Mouse (Mus musculus): ENCODE measurements around the gene St5. TPM values are rescaled to one million over a fixed set of nuclear protein-coding genes. Genes with fewer than 3 reads are reported as not detected.
A peak's percentile ranks its signal among the peaks of the same experiment; 100 is the strongest.

The St5 gene
- polyA plus RNA-seq (2014; fragmentation: Nextera tagmentation; extraction: Ambion mirVana), result 68.7 and 70.7 TPM in 2 replicates

- WGBS, result under 1% methylated on average over 61 of the region's 61 CpGs
- H3K9me3 ChIP-seq (ENCODE audit: control insufficient read depth, low read length), result no peaks in the 10 kb centered on the region
- no peaks in the 10 kb centered on the region; the same call in 1 of the 2 replicates for H3K27me3 ChIP-seq (replicated peaks; ENCODE audit: control insufficient read depth, insufficient read depth, low read length)
- peak within 1 kb of the TSS; percentile 76 for H3K4me2 ChIP-seq (ENCODE audit: low read length)
- peak within 1 kb of the TSS; percentile 82 for H3K27ac ChIP-seq (ENCODE audit: low read depth)
- peak within 1 kb of the TSS; percentile 70 for H3K4me3 ChIP-seq (ENCODE audit: low read depth, low read length)
- H3K4me1 ChIP-seq (replicated peaks; ENCODE audit: control insufficient read depth, insufficient read depth, low read length), result peaks cover 12% of the 10 kb centered on the region
- ATAC-seq (replicated peaks; ENCODE audit: low FRiP score, low TSS enrichment, low read depth) (peak; percentile 96), DNase-seq (ENCODE audit: low spot score) (peak; percentile 98)
- peak within 1 kb of the TSS; percentile 66 for H3K9ac ChIP-seq (ENCODE audit: low read length)
- 0 out of 2 replicates have a peak, but pooled peaks cover 8% of the 10 kb centered on the region for H3K36me3 ChIP-seq (ENCODE audit: control insufficient read depth, insufficient read depth, low read length)
Observed at GRCm38 (mm10) chr7:109703190-109704015, at the start of gene St5, which contains the start of gene Akip1. St5 (minus strand) TSS chr7:109703605. Akip1 (plus strand) TSS chr7:109703690.

GRCm38 (mm10) chr7:109752008-109752925 lies 48.9 kb upstream of the St5 start, which contains the start of gene Tmem9b:
Tmem9b (minus strand) TSS chr7:109752875.
- no peaks in the 10 kb centered on the region for H3K9me3 ChIP-seq (ENCODE audit: control insufficient read depth, low read length)
- H3K4me2 ChIP-seq (ENCODE audit: low read length), result peak within 1 kb of the TSS; percentile 90
- no peaks in the 10 kb centered on the region for H3K27me3 ChIP-seq (replicated peaks; ENCODE audit: control insufficient read depth, insufficient read depth, low read length)
- H3K27ac ChIP-seq (ENCODE audit: low read depth), result peak within 1 kb of the TSS; percentile 78
- no peaks in the 10 kb centered on the region for H3K36me3 ChIP-seq (ENCODE audit: control insufficient read depth, insufficient read depth, low read length)
- peak within 1 kb of the TSS; percentile 85 for H3K4me3 ChIP-seq (ENCODE audit: low read depth, low read length)
- peak within 1 kb of the TSS; percentile 88 for H3K9ac ChIP-seq (ENCODE audit: low read length)
- peaks cover 5% of the 10 kb centered on the region for H3K4me1 ChIP-seq (replicated peaks; ENCODE audit: control insufficient read depth, insufficient read depth, low read length)
- under 1% methylated on average over 73 of the region's 74 CpGs for WGBS
- peak; percentile 88 for ATAC-seq (replicated peaks; ENCODE audit: low FRiP score, low TSS enrichment, low read depth)
- peak; percentile 87 for DNase-seq (ENCODE audit: low spot score)

GRCm38 (mm10) chr7:109751427-109752007 lies 48.1 kb upstream of the St5 start:
- H3K36me3 ChIP-seq (ENCODE audit: control insufficient read depth, insufficient read depth, low read length), result no peaks in the 10 kb centered on the region
- ATAC-seq (replicated peaks; ENCODE audit: low FRiP score, low TSS enrichment, low read depth) (no peak; the same call in none of the 2 replicates), DNase-seq (ENCODE audit: low spot score) (no peak)
- H3K9me3 ChIP-seq (ENCODE audit: control insufficient read depth, low read length), result no peaks in the 10 kb centered on the region
- peak overlapping the region; percentile 85 for H3K4me3 ChIP-seq (ENCODE audit: low read depth, low read length)
- H3K27ac ChIP-seq (ENCODE audit: low read depth), result peak overlapping the region; percentile 78
- peaks cover 5% of the 10 kb centered on the region for H3K4me1 ChIP-seq (replicated peaks; ENCODE audit: control insufficient read depth, insufficient read depth, low read length)
- H3K27me3 ChIP-seq (replicated peaks; ENCODE audit: control insufficient read depth, insufficient read depth, low read length), result no peaks in the 10 kb centered on the region
- peak overlapping the region; percentile 88 for H3K9ac ChIP-seq (ENCODE audit: low read length)
- H3K4me2 ChIP-seq (ENCODE audit: low read length), result peak overlapping the region; percentile 90
- 2% methylated on average over 13 of the region's 13 CpGs for WGBS

- no peak overlapping the region for H3K27ac ChIP-seq (ENCODE audit: low read depth)
- H3K9ac ChIP-seq (ENCODE audit: low read length), result no peak overlapping the region
- peaks cover under 1% of the 10 kb centered on the region for H3K4me1 ChIP-seq (replicated peaks; ENCODE audit: control insufficient read depth, insufficient read depth, low read length)
- 50% methylated on average over 1 of the region's 1 CpGs for WGBS
- ATAC-seq (replicated peaks; ENCODE audit: low FRiP score, low TSS enrichment, low read depth) (no peak), DNase-seq (ENCODE audit: low spot score) (no peak)
- H3K4me2 ChIP-seq (ENCODE audit: low read length), result no peak overlapping the region
- no peaks in the 10 kb centered on the region for H3K9me3 ChIP-seq (ENCODE audit: control insufficient read depth, low read length)
- no peak overlapping the region for H3K4me3 ChIP-seq (ENCODE audit: low read depth, low read length)
- H3K27me3 ChIP-seq (replicated peaks; ENCODE audit: control insufficient read depth, insufficient read depth, low read length), result no peaks in the 10 kb centered on the region
- peaks cover 21% of the 10 kb centered on the region for H3K36me3 ChIP-seq (ENCODE audit: control insufficient read depth, insufficient read depth, low read length)
Observed at GRCm38 (mm10) chr7:109747747-109748146, 44.3 kb upstream of the St5 start.

GRCm38 (mm10) chr7:109741703-109742102 lies 38.3 kb upstream of the St5 start:
- Histone ChIP-seq H3K27me3 (replicated peaks; ENCODE audit: control insufficient read depth, insufficient read depth, low read length) (no peaks in the 10 kb centered on the region), H3K4me3 (ENCODE audit: low read depth, low read length) (no peak overlapping the region), H3K9ac (ENCODE audit: low read length) (no peak overlapping the region), H3K27ac (ENCODE audit: low read depth) (no peak overlapping the region), H3K4me2 (ENCODE audit: low read length) (no peak overlapping the region), H3K4me1 (replicated peaks; ENCODE audit: control insufficient read depth, insufficient read depth, low read length) (peaks cover 3% of the 10 kb centered on the region; the same call in 1 of the 2 replicates), H3K9me3 (ENCODE audit: control insufficient read depth, low read length) (no peaks in the 10 kb centered on the region), H3K36me3 (ENCODE audit: control insufficient read depth, insufficient read depth, low read length) (peaks cover 32% of the 10 kb centered on the region)
- DNase-seq (ENCODE audit: low spot score) (no peak), ATAC-seq (replicated peaks; ENCODE audit: low FRiP score, low TSS enrichment, low read depth) (no peak)
- WGBS, result 82% methylated on average over 4 of the region's 4 CpGs

GRCm38 (mm10) chr7:109741060-109741459 lies 37.7 kb upstream of the St5 start:
- H3K9me3 ChIP-seq (ENCODE audit: control insufficient read depth, low read length), result no peaks in the 10 kb centered on the region
- no peaks in the 10 kb centered on the region for H3K27me3 ChIP-seq (replicated peaks; ENCODE audit: control insufficient read depth, insufficient read depth, low read length)
- no peak overlapping the region for H3K27ac ChIP-seq (ENCODE audit: low read depth)
- peaks cover 3% of the 10 kb centered on the region; the same call in 1 of the 2 replicates for H3K4me1 ChIP-seq (replicated peaks; ENCODE audit: control insufficient read depth, insufficient read depth, low read length)
- WGBS, result 95% methylated on average over 1 of the region's 1 CpGs
- DNase-seq (ENCODE audit: low spot score) (no peak), ATAC-seq (replicated peaks; ENCODE audit: low FRiP score, low TSS enrichment, low read depth) (no peak)
- no peak overlapping the region for H3K4me2 ChIP-seq (ENCODE audit: low read length)
- no peak overlapping the region for H3K4me3 ChIP-seq (ENCODE audit: low read depth, low read length)
- no peak overlapping the region for H3K9ac ChIP-seq (ENCODE audit: low read length)
- H3K36me3 ChIP-seq (ENCODE audit: control insufficient read depth, insufficient read depth, low read length), result peaks cover 38% of the 10 kb centered on the region

GRCm38 (mm10) chr7:109739822-109740370 lies 36.5 kb upstream of the St5 start:
- DNase-seq (ENCODE audit: low spot score) (no peak), ATAC-seq (replicated peaks; ENCODE audit: low FRiP score, low TSS enrichment, low read depth) (0 out of 2 replicates have a peak, but pooled peaks have one; percentile 50)
- Histone ChIP-seq H3K4me2 (ENCODE audit: low read length) (no peak overlapping the region), H3K36me3 (ENCODE audit: control insufficient read depth, insufficient read depth, low read length) (peaks cover 37% of the 10 kb centered on the region), H3K9me3 (ENCODE audit: control insufficient read depth, low read length) (no peaks in the 10 kb centered on the region), H3K27me3 (replicated peaks; ENCODE audit: control insufficient read depth, insufficient read depth, low read length) (no peaks in the 10 kb centered on the region), H3K27ac (ENCODE audit: low read depth) (no peak overlapping the region), H3K4me1 (replicated peaks; ENCODE audit: control insufficient read depth, insufficient read depth, low read length) (peaks cover 3% of the 10 kb centered on the region; the same call in 1 of the 2 replicates), H3K4me3 (ENCODE audit: low read depth, low read length) (no peak overlapping the region), H3K9ac (ENCODE audit: low read length) (no peak overlapping the region)
- WGBS, result 47% methylated on average over 5 of the region's 5 CpGs

GRCm38 (mm10) chr7:109734806-109735205 lies 31.4 kb upstream of the St5 start:
- H3K4me1 ChIP-seq (replicated peaks; ENCODE audit: control insufficient read depth, insufficient read depth, low read length), result 0 out of 2 replicates have a peak, but pooled peaks cover 5% of the 10 kb centered on the region
- DNase-seq (ENCODE audit: low spot score), result no peak

More at GRCm38 (mm10) chr7:109734806-109735205, 31.4 kb upstream of the St5 start:
- H3K4me2 ChIP-seq (ENCODE audit: low read length), result no peak overlapping the region
- no peak overlapping the region for H3K9ac ChIP-seq (ENCODE audit: low read length)
- 76% methylated on average over 4 of the region's 4 CpGs for WGBS
- peaks cover 15% of the 10 kb centered on the region for H3K36me3 ChIP-seq (ENCODE audit: control insufficient read depth, insufficient read depth, low read length)
- no peak overlapping the region for H3K4me3 ChIP-seq (ENCODE audit: low read depth, low read length)
- no peak overlapping the region for H3K27ac ChIP-seq (ENCODE audit: low read depth)
- no peak for ATAC-seq (replicated peaks; ENCODE audit: low FRiP score, low TSS enrichment, low read depth)
- H3K27me3 ChIP-seq (replicated peaks; ENCODE audit: control insufficient read depth, insufficient read depth, low read length), result no peaks in the 10 kb centered on the region
- H3K9me3 ChIP-seq (ENCODE audit: control insufficient read depth, low read length), result no peaks in the 10 kb centered on the region

All from intestine, embryonic 14.5 days (tissue).